In the genomic region with DNA sequence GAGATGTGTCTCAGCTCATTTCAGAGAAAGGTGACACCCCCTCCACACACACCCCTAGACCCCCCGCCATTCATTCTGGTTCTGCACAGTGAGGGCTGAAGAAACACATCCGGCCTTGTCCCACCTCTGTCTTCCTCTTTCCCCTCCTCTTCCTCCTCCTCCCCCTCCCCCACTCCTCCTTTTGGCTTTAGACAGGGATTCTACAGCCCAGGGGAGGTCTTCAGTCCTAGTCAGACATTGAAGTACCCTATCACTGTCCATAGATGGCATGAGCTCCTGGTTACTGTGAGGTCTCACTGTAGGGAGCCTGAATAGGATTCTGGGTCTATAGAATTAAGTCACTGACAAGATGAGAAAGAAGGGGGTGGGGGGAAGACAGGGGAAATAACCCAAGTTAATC, we compare ENCODE assay signal across 22 mouse cellular contexts. TPM values are rescaled to one million over a fixed set of nuclear protein-coding genes. Genes with fewer than 3 reads are reported as not detected.
DNase-seq lines count a peak whose midpoint lies in the region; ATAC-seq and TF ChIP-seq lines count a peak whose summit lies in the region.
"Had no signal": no experiment of that assay in that cellular context is flagged by ENCODE, and none has a peak within 500 bp of the region (broad histone marks: within the 10 kb centered on the region; RNA-seq: fewer than 3 reads in every experiment).

No protein-coding gene starts in this region.

- peak overlapping the region; percentile 91 for H3K4me2 ChIP-seq in forebrain, embryonic 13.5 days
- peak overlapping the region; percentile 77 for H3K4me2 ChIP-seq in hindbrain, embryonic 14.5 days (replicated peaks)
- H3K4me2 ChIP-seq in midbrain, postnatal 0 days (ENCODE audit: low read depth, low read length, poor library complexity, severe bottlenecking) = peak overlapping the region; percentile 93
- H3K4me2 ChIP-seq: stomach, embryonic 15.5 days had no signal

- H3K27ac ChIP-seq in forebrain, embryonic 13.5 days = no peak overlapping the region
- H3K27ac ChIP-seq in hindbrain, embryonic 14.5 days = no peak overlapping the region
- no peak overlapping the region for H3K27ac ChIP-seq in midbrain, postnatal 0 days (ENCODE audit: low read depth, low read length)
- H3K27ac ChIP-seq: kidney, postnatal 0 days; stomach, embryonic 15.5 days had no signal

- no peaks in the 10 kb centered on the region for H3K9me3 ChIP-seq in forebrain, embryonic 13.5 days (replicated peaks)
- H3K9me3 ChIP-seq in hindbrain, embryonic 14.5 days (ENCODE audit: control insufficient read depth, low read length) = no peaks in the 10 kb centered on the region
- H3K9me3 ChIP-seq in midbrain, postnatal 0 days (ENCODE audit: low read length) = no peaks in the 10 kb centered on the region
- H3K9me3 ChIP-seq: stomach, embryonic 15.5 days had no signal

- no peak; the same call in 1 of the 2 replicates for TF ChIP-seq CTCF in midbrain, postnatal 0 days (IDR thresholded peaks at IDR 0.05)

- intact Hi-C loops in gastrocnemius, postnatal 14 days (cut with DNase I; ENCODE audit: low total_unique reads) = no loop called here

- H3K4me3 ChIP-seq in forebrain, embryonic 13.5 days = peak overlapping the region; percentile 65
- peak overlapping the region; percentile 52; the same call in 1 of the 2 replicates for H3K4me3 ChIP-seq in hindbrain, embryonic 14.5 days (replicated peaks; ENCODE audit: low read length)
- peak overlapping the region; percentile 56; the same call in 1 of the 2 replicates for H3K4me3 ChIP-seq in midbrain, postnatal 0 days (ENCODE audit: low read depth, low read length)
- H3K4me3 ChIP-seq: erythroblast, embryonic 14.5 days; myocyte; stomach, embryonic 15.5 days had no signal

- H3K36me3 ChIP-seq in forebrain, embryonic 13.5 days (ENCODE audit: poor library complexity, severe bottlenecking) = peaks cover 18% of the 10 kb centered on the region
- peaks cover 11% of the 10 kb centered on the region for H3K36me3 ChIP-seq in hindbrain, embryonic 14.5 days (replicated peaks; ENCODE audit: control insufficient read depth, insufficient read depth)
- peaks cover 7% of the 10 kb centered on the region for H3K36me3 ChIP-seq in midbrain, postnatal 0 days (ENCODE audit: insufficient read depth, low read length)
- H3K36me3 ChIP-seq: stomach, embryonic 15.5 days had no signal

- H3K27me3 ChIP-seq in forebrain, embryonic 13.5 days = peaks cover 45% of the 10 kb centered on the region
- H3K27me3 ChIP-seq in hindbrain, embryonic 14.5 days (ENCODE audit: control insufficient read depth, insufficient read depth, low read length) = peaks cover 4% of the 10 kb centered on the region; the same call in 1 of the 2 replicates
- H3K27me3 ChIP-seq in midbrain, postnatal 0 days (ENCODE audit: insufficient read depth, low read length) = peaks cover 5% of the 10 kb centered on the region; the same call in 1 of the 2 replicates
- H3K27me3 ChIP-seq: CH12.LX had no signal

- 46% methylated on average over 2 of the region's 2 CpGs for WGBS in forebrain, embryonic 13.5 days
- WGBS in hindbrain, embryonic 14.5 days = 76% methylated on average over 2 of the region's 2 CpGs
- 47% methylated on average over 2 of the region's 2 CpGs for WGBS in midbrain, postnatal 0 days

- H3K9ac ChIP-seq in forebrain, embryonic 13.5 days = peak overlapping the region; percentile 78
- H3K9ac ChIP-seq in hindbrain, embryonic 14.5 days = no peak overlapping the region
- H3K9ac ChIP-seq in midbrain, postnatal 0 days (replicated peaks; ENCODE audit: low read length, poor library complexity, severe bottlenecking) = no peak overlapping the region
- H3K9ac ChIP-seq: stomach, embryonic 15.5 days had no signal

- ATAC-seq in forebrain, embryonic 13.5 days = no peak
- ATAC-seq in hindbrain, embryonic 14.5 days (ENCODE audit: low FRiP score) = no peak
- ATAC-seq in midbrain, postnatal 0 days (ENCODE audit: low FRiP score) = no peak
- no peak for ATAC-seq in inflammation-experienced regulatory T-cells, adult 6 months
- ATAC-seq: activated CD4-positive, CD25-positive, alpha-beta regulatory T cell, adult 4 months; intestine, postnatal 0 days had no signal

- peaks cover 52% of the 10 kb centered on the region for H3K4me1 ChIP-seq in forebrain, embryonic 13.5 days
- peaks cover 25% of the 10 kb centered on the region; the same call in 1 of the 2 replicates for H3K4me1 ChIP-seq in hindbrain, embryonic 14.5 days (replicated peaks; ENCODE audit: control insufficient read depth, insufficient read depth, low read length)
- H3K4me1 ChIP-seq in midbrain, postnatal 0 days (ENCODE audit: insufficient read depth, low read length) = peaks cover 3% of the 10 kb centered on the region; the same call in 1 of the 2 replicates

- peak; percentile 53 to 55 for DNase-seq in cerebellum, postnatal 10 days
- no peak for DNase-seq in cerebellum, postnatal 25 days
- no peak for DNase-seq in hindbrain, embryonic 14.5 days (ENCODE audit: low spot score)
- peak; percentile 34 for DNase-seq in midbrain, postnatal 0 days (ENCODE audit: low spot score)
- DNase-seq in gastrocnemius, postnatal 14 days = no peak
- DNase-seq in gastrocnemius, postnatal 25 days = no peak
- DNase-seq: adrenal gland, postnatal 36 days; cerebellum, adult 9-10 months; heart, postnatal 14 days; layer of hippocampus, adult 9-11 months; lung, adult 2 months had no signal

RNA-seq across cellular contexts. Expression of gene Sstr2, which starts 1.9 kb away (rescaled TPM):
- polyA plus RNA-seq in forebrain, embryonic 13.5 days (2015; fragmentation: Nextera tagmentation; extraction: Ambion mirVana) = 62.7 and 78.0 TPM in 2 replicates
- polyA plus RNA-seq in hindbrain, embryonic 14.5 days (2014; fragmentation: Nextera tagmentation; extraction: Ambion mirVana) = 19.4 and 23.9 TPM in 2 replicates
- total RNA-seq in midbrain, postnatal 0 days (2014; rRNA removed) = 16.4 and 26.3 TPM in 2 replicates
- polyA plus RNA-seq in midbrain, postnatal 0 days (2015; fragmentation: Nextera tagmentation; extraction: Ambion mirVana) = 8.8 and 10.2 TPM in 2 replicates
- not detected for total RNA-seq in gastrocnemius, postnatal 14 days (2021)
- not detected for total RNA-seq in gastrocnemius, postnatal 25 days (2021)
- polyA plus RNA-seq in inflammation-experienced regulatory T-cells, adult 6 months (2017; shearing (Covaris generic)) = under 1 TPM in 2 of 3 experiments, not detected in 1; 0.26 to 0.46 TPM
- total RNA-seq: CH12.LX; gastrocnemius, adult 18-20 months; heart, postnatal 14 days; liver, adult 2 months had no signal
- polyA plus RNA-seq: activated CD4-positive, CD25-positive, alpha-beta regulatory T cell, adult 4 months; erythroblast, embryonic 14.5 days had no signal

RNA-seq across cellular contexts. Expression of gene Cog1, which starts 28.0 kb away (rescaled TPM):
- polyA plus RNA-seq in forebrain, embryonic 13.5 days (2015; fragmentation: Nextera tagmentation; extraction: Ambion mirVana) = 30.1 and 31.1 TPM in 2 replicates
- 38.0 and 41.9 TPM in 2 replicates for polyA plus RNA-seq in hindbrain, embryonic 14.5 days (2014; fragmentation: Nextera tagmentation; extraction: Ambion mirVana)
- 55.8 and 59.0 TPM in 2 replicates for total RNA-seq in midbrain, postnatal 0 days (2014; rRNA removed)
- polyA plus RNA-seq in midbrain, postnatal 0 days (2015; fragmentation: Nextera tagmentation; extraction: Ambion mirVana) = 28.3 and 31.3 TPM in 2 replicates
- total RNA-seq in gastrocnemius, postnatal 14 days (2021) = 10 to 100 TPM; 21.2 to 22.9 TPM
- 10 to 100 TPM; 18.6 to 20.2 TPM for total RNA-seq in gastrocnemius, postnatal 25 days (2021)
- polyA plus RNA-seq in inflammation-experienced regulatory T-cells, adult 6 months (2017; shearing (Covaris generic)) = 10 to 100 TPM; 14.9 to 16.9 (median 15.8) TPM

RNA-seq across cellular contexts. Expression of gene Slc39a11, which starts 28.9 kb away (rescaled TPM):
- 27.7 and 29.0 TPM in 2 replicates for polyA plus RNA-seq in forebrain, embryonic 13.5 days (2015; fragmentation: Nextera tagmentation; extraction: Ambion mirVana)
- polyA plus RNA-seq in hindbrain, embryonic 14.5 days (2014; fragmentation: Nextera tagmentation; extraction: Ambion mirVana) = 25.5 and 30.2 TPM in 2 replicates
- total RNA-seq in midbrain, postnatal 0 days (2014; rRNA removed) = 56.0 and 62.5 TPM in 2 replicates
- 35.9 and 40.4 TPM in 2 replicates for polyA plus RNA-seq in midbrain, postnatal 0 days (2015; fragmentation: Nextera tagmentation; extraction: Ambion mirVana)
- 1 to 10 TPM; 3.6 TPM for total RNA-seq in gastrocnemius, postnatal 14 days (2021)
- 1 to 10 TPM; 1.8 to 3.1 TPM for total RNA-seq in gastrocnemius, postnatal 25 days (2021)
- polyA plus RNA-seq in inflammation-experienced regulatory T-cells, adult 6 months (2017; shearing (Covaris generic)) = 10 to 100 TPM; 12.6 to 17.3 (median 16.9) TPM

Comparison
In these comparisons a context has a peak if more than half of its experiments do, and no peak if none do; other contexts are left out.
1. DNase-seq: peak in cerebellum, postnatal 10 days (2 of 2) and midbrain, postnatal 0 days (single experiment); none in cerebellum, postnatal 25 days (0 of 2), hindbrain, embryonic 14.5 days (single experiment), gastrocnemius, postnatal 14 days (single experiment) and gastrocnemius, postnatal 25 days (single experiment).
2. Peak in every context shown above with its lines, with median percentiles within 50 percentile points of each other: H3K4me2 ChIP-seq and H3K4me3 ChIP-seq.